Mouse (Mus musculus): ENCODE measurements at regions not wholly inside any gene's neighbourhood (a gene's known extent, or its start where the extent isn't known, plus 50 kb on each side); places are given as distances from the start of the nearest gene placed in this dataset.

- WGBS, result 65% methylated on average over 6 of the region's 6 CpGs
- Histone ChIP-seq H3K9ac (no peak overlapping the region), H3K4me2 (replicated peaks) (peak overlapping the region; percentile 35)
Observed at GRCm38 (mm10) chr9:41474945-41475297, 313.4 kb upstream of the Ubash3b start.

GRCm38 (mm10) chr9:41474244-41474944 is 312.9 kb upstream of the Ubash3b start:
- Histone ChIP-seq H3K9me3 (ENCODE audit: control insufficient read depth, low read length) (no peaks in the 10 kb centered on the region), H3K4me1 (replicated peaks; ENCODE audit: control insufficient read depth, insufficient read depth, low read length) (peaks cover 45% of the 10 kb centered on the region), H3K4me2 (replicated peaks) (peak overlapping the region; percentile 35), H3K27me3 (ENCODE audit: control insufficient read depth, insufficient read depth, low read length) (no peaks in the 10 kb centered on the region), H3K27ac (peak overlapping the region; percentile 75), H3K36me3 (replicated peaks; ENCODE audit: control insufficient read depth, insufficient read depth) (no peaks in the 10 kb centered on the region), H3K9ac (0 out of 2 replicates have a peak overlapping the region, but pooled peaks have one; percentile 25), H3K4me3 (replicated peaks; ENCODE audit: low read length) (no peak overlapping the region)
- peak; percentile 84 for DNase-seq (ENCODE audit: low spot score)
- ATAC-seq (ENCODE audit: low FRiP score), result peak; percentile 81
- WGBS, result 33% methylated on average over 11 of the region's 11 CpGs

More at GRCm38 (mm10) chr9:41474945-41475297, 313.4 kb upstream of the Ubash3b start:
- ATAC-seq (ENCODE audit: low FRiP score), result peak; percentile 39; the same call in 1 of the 2 replicates
- Histone ChIP-seq H3K4me1 (replicated peaks; ENCODE audit: control insufficient read depth, insufficient read depth, low read length) (peaks cover 40% of the 10 kb centered on the region), H3K27me3 (ENCODE audit: control insufficient read depth, insufficient read depth, low read length) (no peaks in the 10 kb centered on the region), H3K36me3 (replicated peaks; ENCODE audit: control insufficient read depth, insufficient read depth) (no peaks in the 10 kb centered on the region), H3K9me3 (ENCODE audit: control insufficient read depth, low read length) (no peaks in the 10 kb centered on the region), H3K27ac (peak overlapping the region; percentile 75), H3K4me3 (replicated peaks; ENCODE audit: low read length) (peak overlapping the region; percentile 6; the same call in 1 of the 2 replicates)
- DNase-seq (ENCODE audit: low spot score), result no peak

- Histone ChIP-seq H3K4me3 (replicated peaks; ENCODE audit: low read length) (no peak overlapping the region), H3K27me3 (ENCODE audit: control insufficient read depth, insufficient read depth, low read length) (no peaks in the 10 kb centered on the region), H3K36me3 (replicated peaks; ENCODE audit: control insufficient read depth, insufficient read depth) (no peaks in the 10 kb centered on the region), H3K4me1 (replicated peaks; ENCODE audit: control insufficient read depth, insufficient read depth, low read length) (peaks cover 50% of the 10 kb centered on the region), H3K9ac (no peak overlapping the region), H3K27ac (peak overlapping the region; percentile 75), H3K9me3 (ENCODE audit: control insufficient read depth, low read length) (no peaks in the 10 kb centered on the region), H3K4me2 (replicated peaks) (no peak overlapping the region)
- no peak for DNase-seq (ENCODE audit: low spot score)
- ATAC-seq (ENCODE audit: low FRiP score), result no peak
- 83% methylated on average over 5 of the region's 5 CpGs for WGBS
Observed at GRCm38 (mm10) chr9:41473506-41473905, 312.0 kb upstream of the Ubash3b start.

- no peaks in the 10 kb centered on the region for H3K9me3 ChIP-seq (ENCODE audit: control insufficient read depth, low read length)
- H3K27ac ChIP-seq, result no peak overlapping the region
- H3K36me3 ChIP-seq (replicated peaks; ENCODE audit: control insufficient read depth, insufficient read depth), result no peaks in the 10 kb centered on the region
- 91% methylated on average over 3 of the region's 3 CpGs for whole genome bisulfite sequencing
- H3K9ac ChIP-seq, result no peak overlapping the region
- ATAC-seq (ENCODE audit: low FRiP score) (no peak), DNase-seq (ENCODE audit: low spot score) (no peak)
- peaks cover 44% of the 10 kb centered on the region for H3K4me1 ChIP-seq (replicated peaks; ENCODE audit: control insufficient read depth, insufficient read depth, low read length)
- no peaks in the 10 kb centered on the region for H3K27me3 ChIP-seq (ENCODE audit: control insufficient read depth, insufficient read depth, low read length)
- H3K4me3 ChIP-seq (replicated peaks; ENCODE audit: low read length), result no peak overlapping the region
- no peak overlapping the region for H3K4me2 ChIP-seq (replicated peaks)
Observed at GRCm38 (mm10) chr9:41471345-41471744, 309.8 kb upstream of the Ubash3b start.

GRCm38 (mm10) chr9:41470010-41470409 is 308.5 kb upstream of the Ubash3b start:
- no peak for DNase-seq (ENCODE audit: low spot score)
- Histone ChIP-seq H3K9me3 (ENCODE audit: control insufficient read depth, low read length) (no peaks in the 10 kb centered on the region), H3K27me3 (ENCODE audit: control insufficient read depth, insufficient read depth, low read length) (no peaks in the 10 kb centered on the region), H3K4me1 (replicated peaks; ENCODE audit: control insufficient read depth, insufficient read depth, low read length) (peaks cover 34% of the 10 kb centered on the region), H3K36me3 (replicated peaks; ENCODE audit: control insufficient read depth, insufficient read depth) (no peaks in the 10 kb centered on the region), H3K27ac (peak overlapping the region; percentile 78), H3K4me2 (replicated peaks) (no peak overlapping the region), H3K9ac (no peak overlapping the region), H3K4me3 (replicated peaks; ENCODE audit: low read length) (no peak overlapping the region)
- WGBS, result 49% methylated on average over 6 of the region's 6 CpGs
- ATAC-seq (ENCODE audit: low FRiP score), result no peak

GRCm38 (mm10) chr9:41469414-41469813 is 307.9 kb upstream of the Ubash3b start:
- no peak overlapping the region for H3K9ac ChIP-seq
- H3K36me3 ChIP-seq (replicated peaks; ENCODE audit: control insufficient read depth, insufficient read depth), result no peaks in the 10 kb centered on the region
- no peak for ATAC-seq (ENCODE audit: low FRiP score)
- no peak overlapping the region for H3K4me3 ChIP-seq (replicated peaks; ENCODE audit: low read length)
- peaks cover 30% of the 10 kb centered on the region for H3K4me1 ChIP-seq (replicated peaks; ENCODE audit: control insufficient read depth, insufficient read depth, low read length)
- no peaks in the 10 kb centered on the region for H3K27me3 ChIP-seq (ENCODE audit: control insufficient read depth, insufficient read depth, low read length)
- H3K27ac ChIP-seq, result peak overlapping the region; percentile 78
- H3K9me3 ChIP-seq (ENCODE audit: control insufficient read depth, low read length), result no peaks in the 10 kb centered on the region
- WGBS, result 76% methylated on average over 5 of the region's 5 CpGs
- no peak for DNase-seq (ENCODE audit: low spot score)
- H3K4me2 ChIP-seq (replicated peaks), result no peak overlapping the region

- Histone ChIP-seq H3K9ac (no peak overlapping the region), H3K4me2 (replicated peaks) (no peak overlapping the region), H3K4me3 (replicated peaks; ENCODE audit: low read length) (no peak overlapping the region), H3K27me3 (ENCODE audit: control insufficient read depth, insufficient read depth, low read length) (no peaks in the 10 kb centered on the region), H3K27ac (peak overlapping the region; percentile 82), H3K36me3 (replicated peaks; ENCODE audit: control insufficient read depth, insufficient read depth) (no peaks in the 10 kb centered on the region), H3K4me1 (replicated peaks; ENCODE audit: control insufficient read depth, insufficient read depth, low read length) (peaks cover 11% of the 10 kb centered on the region), H3K9me3 (ENCODE audit: control insufficient read depth, low read length) (no peaks in the 10 kb centered on the region)
- peak; percentile 65 for DNase-seq (ENCODE audit: low spot score)
- peak; percentile 92 for ATAC-seq (ENCODE audit: low FRiP score)
- 34% methylated on average over 8 of the region's 8 CpGs for WGBS
Observed at GRCm38 (mm10) chr9:41464057-41464685, 302.7 kb upstream of the Ubash3b start.

GRCm38 (mm10) chr9:41461742-41462141 is 300.2 kb upstream of the Ubash3b start:
- H3K4me3 ChIP-seq (replicated peaks; ENCODE audit: low read length), result no peak overlapping the region
- DNase-seq (ENCODE audit: low spot score), result peak; percentile 85
- H3K27ac ChIP-seq, result peak overlapping the region; percentile 30
- H3K27me3 ChIP-seq (ENCODE audit: control insufficient read depth, insufficient read depth, low read length), result no peaks in the 10 kb centered on the region
- 7% methylated on average over 11 of the region's 11 CpGs for WGBS
- peaks cover 17% of the 10 kb centered on the region; the same call in 1 of the 2 replicates for H3K4me1 ChIP-seq (replicated peaks; ENCODE audit: control insufficient read depth, insufficient read depth, low read length)
- peak; percentile 55 for ATAC-seq (ENCODE audit: low FRiP score)
- no peaks in the 10 kb centered on the region for H3K36me3 ChIP-seq (replicated peaks; ENCODE audit: control insufficient read depth, insufficient read depth)
- no peak overlapping the region for H3K4me2 ChIP-seq (replicated peaks)
- H3K9ac ChIP-seq, result no peak overlapping the region
- no peaks in the 10 kb centered on the region for H3K9me3 ChIP-seq (ENCODE audit: control insufficient read depth, low read length)

- Histone ChIP-seq H3K27me3 (ENCODE audit: control insufficient read depth, insufficient read depth, low read length) (no peaks in the 10 kb centered on the region), H3K4me2 (replicated peaks) (no peak overlapping the region), H3K4me1 (replicated peaks; ENCODE audit: control insufficient read depth, insufficient read depth, low read length) (peaks cover 17% of the 10 kb centered on the region; the same call in 1 of the 2 replicates), H3K27ac (no peak overlapping the region), H3K9me3 (ENCODE audit: control insufficient read depth, low read length) (no peaks in the 10 kb centered on the region), H3K9ac (no peak overlapping the region), H3K36me3 (replicated peaks; ENCODE audit: control insufficient read depth, insufficient read depth) (no peaks in the 10 kb centered on the region), H3K4me3 (replicated peaks; ENCODE audit: low read length) (no peak overlapping the region)
- 74% methylated on average over 6 of the region's 6 CpGs for WGBS
- no peak for DNase-seq (ENCODE audit: low spot score)
- ATAC-seq (ENCODE audit: low FRiP score), result no peak
Observed at GRCm38 (mm10) chr9:41460709-41461108, 299.2 kb upstream of the Ubash3b start.
